Mouse (Mus musculus): ENCODE data around the gene Ttc23l.
"Not testable (repeated sequence)": the region's sequence is repeated elsewhere in the genome, so short reads cannot be mapped to it uniquely, and the experiment has no call there.

The Ttc23l gene

GRCm38 (mm10) chr15:10506099-10506498, 52.4 kb downstream of the Ttc23l start:
- DNase-seq, result no peak

DNA sequence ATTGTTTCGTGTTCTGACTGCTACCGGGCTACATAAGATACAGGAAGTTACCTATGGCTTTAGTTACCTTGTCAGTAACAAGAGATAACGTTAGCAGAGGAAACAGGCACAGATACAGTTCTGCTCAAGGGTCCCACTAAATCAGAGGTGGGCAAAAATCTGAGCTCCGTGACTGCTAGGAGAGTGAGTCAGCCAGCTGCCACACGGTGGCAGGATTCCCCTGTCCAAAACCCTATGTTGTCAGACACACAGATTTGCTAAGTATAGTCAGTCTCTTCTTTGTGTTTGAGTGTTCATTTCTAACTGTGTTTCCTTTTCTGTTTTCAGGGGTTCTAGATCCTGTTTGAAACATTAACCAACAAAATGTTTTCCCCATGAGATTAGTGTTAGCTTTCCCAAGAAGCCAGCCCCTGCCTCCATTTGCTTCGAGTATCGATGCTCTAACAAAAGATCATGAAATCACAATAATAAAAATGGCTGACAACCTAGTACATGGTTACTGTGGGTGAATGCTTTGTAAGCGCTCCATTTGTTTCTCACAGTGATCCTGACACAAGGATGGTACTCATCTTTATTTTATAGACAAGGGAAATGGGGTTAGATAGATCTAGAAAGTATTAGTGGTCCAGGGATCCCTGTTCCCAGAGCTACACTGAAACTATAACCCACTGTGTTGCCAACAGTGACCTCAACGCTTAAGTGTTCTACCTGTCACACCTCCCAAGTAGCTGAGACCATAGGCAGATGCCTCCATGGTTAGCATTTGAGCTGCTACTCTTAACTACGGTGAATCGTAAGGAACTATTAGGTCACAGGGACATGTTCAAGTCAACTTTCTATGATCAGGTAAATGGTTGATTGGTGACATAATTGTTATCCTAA, 57.4 kb downstream of the Ttc23l start:
- no peak for DNase-seq

GRCm38 (mm10) chr15:10500035-10500434, 58.4 kb downstream of the Ttc23l start:
- DNase-seq, result no peak

GRCm38 (mm10) chr15:10499593-10499992, 58.9 kb downstream of the Ttc23l start:
- DNase-seq, result no peak

- not testable (repeated sequence) for DNase-seq
Measured at GRCm38 (mm10) chr15:10496696-10497095, 61.8 kb downstream of the Ttc23l start.

DNA sequence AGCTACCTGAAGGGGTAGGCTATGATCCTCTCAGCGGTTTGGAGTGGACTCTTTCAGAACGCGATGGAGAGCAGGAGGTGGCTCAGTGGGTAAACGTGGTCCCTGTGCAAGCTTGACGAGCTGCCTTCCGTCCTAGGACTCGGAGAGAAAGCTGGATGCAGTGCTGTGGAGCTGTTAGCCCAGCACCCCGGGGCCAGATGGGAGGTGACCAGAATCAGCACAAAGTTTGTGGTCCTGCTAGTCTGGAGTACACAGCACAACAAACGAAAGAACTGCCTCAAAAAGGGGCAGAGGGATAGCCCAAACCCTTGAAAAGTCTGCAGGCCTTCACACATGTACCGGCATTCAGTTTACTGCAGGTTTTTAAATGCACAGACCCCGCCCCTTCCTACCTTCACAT, 62.5 kb downstream of the Ttc23l start:
- DNase-seq, result no peak

DNA sequence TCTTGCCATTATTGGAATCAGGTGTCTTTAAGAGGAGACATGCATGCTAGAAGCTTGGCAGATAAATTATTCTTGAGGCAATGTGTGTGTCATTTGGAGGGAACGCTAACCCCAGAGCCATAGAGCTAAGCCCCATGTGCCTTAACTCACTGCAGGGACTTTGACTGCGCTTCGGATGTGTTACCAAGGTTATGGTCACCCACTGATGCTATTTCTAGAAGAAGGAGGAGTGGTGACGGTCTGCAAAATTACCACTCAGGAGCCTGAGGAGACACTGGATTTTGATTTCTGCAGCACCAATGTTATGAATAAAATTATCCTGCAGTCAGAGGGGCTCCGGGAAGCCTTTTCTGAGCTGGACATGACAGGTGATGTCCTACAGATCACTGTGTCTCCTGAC, 68.4 kb downstream of the Ttc23l start:
- no peak for DNase-seq

GRCm38 (mm10) chr15:10487246-10487645, 71.2 kb downstream of the Ttc23l start:
- no peak for DNase-seq

- DNase-seq, result no peak
Measured at GRCm38 (mm10) chr15:10486365-10486839, 72.1 kb downstream of the Ttc23l start.

- peak; percentile 84 to 92 for DNase-seq
Measured at GRCm38 (mm10) chr15:10485484-10486364, 72.7 kb downstream of the Ttc23l start, which contains the start of the genes Brix1 and Rad1. Brix1 (minus strand) TSS chr15:10485947. Rad1 (plus strand) TSS chr15:10486018.

DNA sequence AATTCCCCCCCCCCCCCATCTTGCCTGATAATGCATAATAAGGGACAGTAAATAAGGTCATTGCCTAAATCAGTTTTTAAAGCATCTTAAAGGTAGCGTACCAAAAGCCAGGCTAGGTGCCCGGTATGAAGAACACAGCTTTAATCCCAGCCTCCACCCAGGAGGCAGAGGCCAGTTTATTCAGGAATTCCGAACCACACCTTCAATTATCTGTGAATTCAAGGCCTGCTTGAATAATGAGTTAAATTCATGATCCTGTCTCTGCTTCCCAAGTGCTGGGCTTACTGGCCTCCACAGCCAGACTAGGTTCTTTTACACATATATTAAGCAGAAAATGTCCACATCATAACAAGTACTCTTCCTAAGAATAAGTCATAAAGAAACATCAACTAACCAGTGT, 87.5 kb downstream of the Ttc23l start:
- no peak for DNase-seq

- DNase-seq, result peak; percentile 65 to 74
Measured at GRCm38 (mm10) chr15:10470151-10470831, 88.2 kb downstream of the Ttc23l start, which contains the start of gene Dnajc21. Dnajc21 (minus strand) TSS chr15:10470516.

GRCm38 (mm10) chr15:10469641-10470150, 88.8 kb downstream of the Ttc23l start:
- peak; percentile 18 to 20 for DNase-seq

DNA sequence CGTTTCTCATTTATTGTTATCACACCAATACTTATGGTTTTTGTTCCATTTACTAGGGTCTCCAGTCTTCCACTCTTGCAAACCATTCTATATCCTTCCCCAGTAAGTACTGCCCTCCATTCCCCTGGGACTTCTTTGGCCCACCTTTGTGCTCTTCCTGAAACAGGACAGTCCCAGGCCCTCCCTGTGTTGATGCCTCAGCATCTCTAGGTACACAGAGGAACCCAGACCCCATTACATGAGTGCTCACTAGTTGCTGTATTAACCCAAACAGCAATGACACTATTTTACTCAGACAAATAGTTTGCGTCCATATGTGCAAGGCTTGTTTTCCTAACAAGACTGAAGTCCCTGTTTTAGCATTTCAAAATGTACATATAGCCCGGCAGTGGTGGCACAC, 89.7 kb downstream of the Ttc23l start:
- no peak for DNase-seq

DNA sequence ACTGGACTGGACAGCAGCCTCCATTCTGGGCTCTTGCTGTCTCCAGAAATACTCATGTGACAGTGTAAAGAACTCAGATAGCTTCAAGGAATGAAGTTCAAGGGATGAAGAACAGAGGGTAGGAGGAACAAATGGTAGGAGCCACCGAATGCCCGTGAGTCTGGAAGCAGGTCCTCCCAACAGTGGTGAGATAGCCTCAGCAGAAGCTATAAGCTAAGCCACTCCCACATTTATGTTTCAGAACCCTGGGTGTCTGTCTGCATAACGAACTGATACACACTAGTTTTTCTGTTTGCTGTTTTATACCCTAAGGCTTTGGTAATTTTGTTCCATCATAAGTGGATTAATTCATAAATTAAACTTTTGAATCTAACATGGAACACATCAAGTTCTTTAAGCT, 93.8 kb downstream of the Ttc23l start:
- no peak for DNase-seq

DNA sequence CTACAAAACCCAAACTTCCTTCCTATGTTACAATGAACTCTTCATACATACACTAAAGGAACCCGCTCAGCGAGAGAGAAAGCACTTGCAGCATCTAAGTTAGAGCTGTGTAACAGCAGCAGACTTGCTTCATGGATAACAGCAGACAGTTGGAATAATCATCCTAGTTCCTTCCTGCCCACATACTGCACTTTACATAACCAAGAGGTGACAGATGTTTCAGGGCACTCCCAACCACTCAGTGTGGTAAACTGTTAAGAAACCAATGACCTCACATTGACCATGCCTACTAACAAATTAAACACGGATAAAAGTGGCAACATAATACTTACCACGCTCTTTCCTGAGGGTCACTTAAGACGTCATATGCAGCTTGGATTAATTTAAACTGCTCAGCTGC, 94.9 kb downstream of the Ttc23l start:
- DNase-seq, result no peak

DNA sequence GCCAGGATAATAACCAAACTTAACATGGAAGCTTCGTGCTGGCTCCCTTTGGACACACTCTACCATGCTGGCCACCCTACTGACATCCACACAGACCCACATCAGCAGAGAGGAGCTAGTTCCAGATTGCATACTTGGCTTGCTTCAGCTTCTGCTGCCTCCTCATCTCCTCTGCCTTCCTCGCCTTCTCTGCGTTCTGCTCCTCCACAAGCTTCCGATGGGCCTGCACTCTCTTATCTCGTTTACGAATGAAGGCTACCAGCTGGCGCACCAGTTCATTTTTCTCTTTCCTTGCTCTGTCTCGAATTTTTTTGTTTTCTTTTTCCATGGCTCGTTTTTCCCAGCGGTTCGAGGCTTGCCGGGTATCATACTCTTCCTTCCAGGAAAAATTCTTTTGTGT, 97.5 kb downstream of the Ttc23l start:
- no peak for DNase-seq
